Mouse (Mus musculus) midbrain, embryonic 15.5 days (tissue): ENCODE results near the gene Slc38a5. TPM values are rescaled to one million over a fixed set of nuclear protein-coding genes. Genes with fewer than 3 reads are reported as not detected.
"Not testable (repeated sequence)": the region's sequence is repeated elsewhere in the genome, so short reads cannot be mapped to it uniquely, and the experiment has no call there.

Experiments
- ATAC-seq: fragments of 200-750 bp; cut with Nextera tagmentation; replicated peaks from 2 replicates; pipeline ENCODE4 v1.8.0; 2017; ENCODE audit warnings: moderate TSS enrichment
- H3K27ac ChIP-seq: fragments of 300-500 bp; sonication (generic); 2 replicates; pipeline ENCODE4 v1.5.1; 2015; ENCODE audit warnings: mild to moderate bottlenecking, inconsistent platforms
- H3K27me3 ChIP-seq: fragments of 300-500 bp; sonication (generic); replicated peaks from 2 replicates; pipeline ENCODE4 v1.6.1; 2015; ENCODE audit warnings: inconsistent platforms
- H3K36me3 ChIP-seq: fragments of 300-500 bp; sonication (generic); replicated peaks from 2 replicates; pipeline ENCODE4 v1.6.1; 2015; ENCODE audit warnings: inconsistent platforms
- H3K4me1 ChIP-seq: fragments of 300-500 bp; sonication (generic); 2 replicates; pipeline ENCODE4 v1.6.1; 2015; ENCODE audit warnings: inconsistent platforms
- H3K4me2 ChIP-seq: fragments of 300-500 bp; sonication (generic); 2 replicates; pipeline ENCODE4 v1.6.1; 2015; ENCODE audit warnings: inconsistent platforms, mild to moderate bottlenecking, moderate library complexity
- H3K4me3 ChIP-seq: fragments of 300-500 bp; sonication (generic); 2 replicates; pipeline ENCODE4 v1.5.1; 2015; ENCODE audit warnings: mild to moderate bottlenecking, inconsistent platforms
- H3K9ac ChIP-seq: fragments of 300-500 bp; sonication (generic); 2 replicates; pipeline ENCODE4 v1.6.1; 2015; ENCODE audit warnings: mild to moderate bottlenecking, inconsistent platforms
- H3K9me3 ChIP-seq: fragments of 300-500 bp; sonication (generic); 2 replicates; pipeline ENCODE4 v1.6.1; 2016; ENCODE audit warnings: inconsistent platforms
- WGBS: fragments of 180-500 bp; shearing (Covaris S2); methylation state at CpG from one replicate; pipeline ENCODE4 v1.1.7; 2015; ENCODE audit warnings: mixed read lengths; 5-methylcytosine and 5-hydroxymethylcytosine counted together
- polyA plus RNA-seq: library from polyadenylated mRNA; unstranded; fragments of >200 nt; fragmentation: Nextera tagmentation; extraction: Ambion mirVana; gene quantifications from 2 replicates; pipeline ENCODE4 v1.2.1, GENCODE M21; 2015

Slc38a5 gene
- polyA plus RNA-seq, 1 experiment from 2014 or later: 47.5 TPM

DNA sequence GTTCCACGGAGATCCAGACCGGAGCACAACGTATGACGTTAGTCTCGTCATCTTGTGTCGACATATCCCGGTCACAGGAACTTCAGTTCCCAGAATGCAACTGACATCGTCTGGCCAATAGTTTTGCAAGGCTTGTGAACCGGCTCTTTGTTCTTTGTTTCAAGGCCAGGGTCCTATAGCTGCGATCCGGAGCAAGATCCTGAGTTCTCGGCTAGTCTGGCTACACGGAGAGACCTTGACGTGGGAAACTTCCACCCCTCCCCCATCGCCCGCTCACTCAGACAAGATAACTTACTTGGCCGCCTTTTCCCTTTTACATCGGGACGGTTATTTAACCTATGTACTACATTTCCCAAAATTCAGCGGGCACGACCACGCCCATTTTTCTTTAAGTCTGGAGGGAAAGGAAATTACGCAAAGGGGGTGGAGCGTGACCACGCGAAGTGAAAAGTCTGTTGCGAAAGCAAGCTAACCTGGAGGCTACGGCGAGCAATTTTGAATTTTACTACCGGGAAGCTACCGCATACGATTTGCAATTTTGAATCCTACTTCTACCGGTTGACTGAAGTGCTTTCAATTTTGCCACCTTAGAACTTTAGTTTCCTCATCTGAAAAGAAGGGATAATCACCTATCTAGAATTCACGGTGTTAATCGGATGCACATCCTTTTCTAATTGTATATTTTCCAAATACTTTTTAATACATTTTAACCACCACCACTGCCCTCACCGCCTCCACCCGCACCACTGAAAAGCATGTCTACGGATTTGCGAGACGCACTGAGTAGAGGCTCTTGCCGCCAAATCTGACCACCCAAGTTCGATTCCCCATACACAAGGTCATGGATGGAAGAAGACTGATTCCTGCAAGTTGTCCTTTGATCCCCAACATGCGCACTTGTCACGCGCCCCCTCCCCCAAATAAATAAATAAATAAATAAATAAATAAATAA is 18.3 kb upstream of the Slc38a5 start, which contains the start of gene Ftsj1:
Gene Ftsj1 (minus strand): TSS at position 73 of the 952 bp plus-strand sequence.
- WGBS: 17% methylated on average over 45 of the region's 45 CpGs
- peak within 1 kb of the TSS; percentile 57 for H3K4me2 ChIP-seq
- peak within 1 kb of the TSS; percentile 60 for H3K9ac ChIP-seq
- H3K9me3 ChIP-seq: no peaks in the 10 kb centered on the region
- H3K27ac ChIP-seq: peak within 1 kb of the TSS; percentile 84
- peak within 1 kb of the TSS; percentile 51 for H3K4me3 ChIP-seq
- no peaks in the 10 kb centered on the region for H3K36me3 ChIP-seq
- peak; percentile 95 for ATAC-seq
- H3K27me3 ChIP-seq: no peaks in the 10 kb centered on the region
- peaks cover 6% of the 10 kb centered on the region for H3K4me1 ChIP-seq

GRCm38 (mm10) chrX:8253711-8254110 is 17.2 kb upstream of the Slc38a5 start:
- peaks cover 6% of the 10 kb centered on the region for H3K4me1 ChIP-seq
- no peaks in the 10 kb centered on the region for H3K27me3 ChIP-seq
- no peaks in the 10 kb centered on the region for H3K9me3 ChIP-seq
- H3K9ac ChIP-seq: no peak overlapping the region
- no peak overlapping the region for H3K4me3 ChIP-seq
- no peaks in the 10 kb centered on the region for H3K36me3 ChIP-seq
- H3K27ac ChIP-seq: no peak overlapping the region
- no peak overlapping the region for H3K4me2 ChIP-seq
- ATAC-seq: no peak
- 80% methylated on average over 2 of the region's 2 CpGs for WGBS

- Histone ChIP-seq H3K27ac (no peak overlapping the region), H3K27me3 (no peaks in the 10 kb centered on the region), H3K9ac (no peak overlapping the region), H3K36me3 (no peaks in the 10 kb centered on the region), H3K9me3 (no peaks in the 10 kb centered on the region), H3K4me3 (no peak overlapping the region), H3K4me2 (no peak overlapping the region), H3K4me1 (peaks cover 6% of the 10 kb centered on the region)
- WGBS: 29% methylated on average over 4 of the region's 6 CpGs
- ATAC-seq: no peak
Observed at GRCm38 (mm10) chrX:8255807-8256206, 15.1 kb upstream of the Slc38a5 start.

- H3K4me2 ChIP-seq: no peak overlapping the region
- no peaks in the 10 kb centered on the region for H3K36me3 ChIP-seq
- H3K27me3 ChIP-seq: no peaks in the 10 kb centered on the region
- H3K4me1 ChIP-seq: no peaks in the 10 kb centered on the region
- no peak for ATAC-seq
- H3K4me3 ChIP-seq: no peak overlapping the region
- H3K27ac ChIP-seq: no peak overlapping the region
- no peaks in the 10 kb centered on the region for H3K9me3 ChIP-seq
- WGBS: 87% methylated on average over 12 of the region's 12 CpGs
- no peak overlapping the region for H3K9ac ChIP-seq
Observed at GRCm38 (mm10) chrX:8259478-8259877, 11.5 kb upstream of the Slc38a5 start.

GRCm38 (mm10) chrX:8263156-8263804 is 7.7 kb upstream of the Slc38a5 start:
- no peaks in the 10 kb centered on the region for H3K27me3 ChIP-seq
- H3K27ac ChIP-seq: no peak overlapping the region
- H3K9ac ChIP-seq: no peak overlapping the region
- 80% methylated on average over 5 of the region's 5 CpGs for WGBS
- H3K9me3 ChIP-seq: no peaks in the 10 kb centered on the region
- no peak for ATAC-seq
- no peaks in the 10 kb centered on the region for H3K4me1 ChIP-seq
- no peak overlapping the region for H3K4me3 ChIP-seq
- H3K4me2 ChIP-seq: no peak overlapping the region
- H3K36me3 ChIP-seq: no peaks in the 10 kb centered on the region

- no peaks in the 10 kb centered on the region for H3K27me3 ChIP-seq
- ATAC-seq: no peak
- H3K27ac ChIP-seq: no peak overlapping the region
- no peak overlapping the region for H3K9ac ChIP-seq
- no peaks in the 10 kb centered on the region for H3K36me3 ChIP-seq
- H3K4me1 ChIP-seq: no peaks in the 10 kb centered on the region
- WGBS: 89% methylated on average over 3 of the region's 3 CpGs
- H3K4me3 ChIP-seq: no peak overlapping the region
- H3K9me3 ChIP-seq: no peaks in the 10 kb centered on the region
- H3K4me2 ChIP-seq: no peak overlapping the region
Observed at GRCm38 (mm10) chrX:8264222-8264621, 6.7 kb upstream of the Slc38a5 start.

- Histone ChIP-seq H3K4me2 (0 out of 2 replicates have a peak overlapping the region, but pooled peaks have one; percentile 16), H3K4me3 (no peak overlapping the region), H3K9me3 (no peaks in the 10 kb centered on the region), H3K36me3 (no peaks in the 10 kb centered on the region), H3K27me3 (no peaks in the 10 kb centered on the region; the same call in 1 of the 2 replicates), H3K27ac (no peak overlapping the region), H3K9ac (no peak overlapping the region), H3K4me1 (no peaks in the 10 kb centered on the region)
- WGBS: 33% methylated on average over 10 of the region's 10 CpGs
- ATAC-seq: no peak
Observed at GRCm38 (mm10) chrX:8272000-8272399, 1.1 kb downstream of the Slc38a5 start.

DNA sequence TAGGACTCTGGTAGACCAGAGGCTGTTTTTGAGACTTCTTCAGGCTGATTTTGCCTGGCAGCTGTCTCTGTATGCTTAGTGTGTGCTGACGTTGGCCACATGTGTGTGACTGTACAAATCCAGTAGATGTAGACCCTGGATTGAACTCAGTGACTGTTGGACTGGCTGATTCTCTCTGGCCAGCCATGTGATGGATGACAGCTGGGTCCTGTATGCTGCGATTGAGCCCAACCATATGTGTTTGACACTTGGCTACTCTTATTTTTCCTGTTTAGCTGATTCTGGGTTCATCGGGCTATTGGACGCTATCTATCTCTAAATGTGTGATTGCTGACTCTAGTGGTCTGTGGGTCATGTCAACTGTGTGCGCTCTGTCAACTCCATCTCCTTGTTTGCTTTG is 3.1 kb downstream of the Slc38a5 start:
- Histone ChIP-seq H3K9ac (no peak overlapping the region), H3K27ac (no peak overlapping the region), H3K9me3 (no peaks in the 10 kb centered on the region), H3K4me1 (no peaks in the 10 kb centered on the region), H3K36me3 (no peaks in the 10 kb centered on the region), H3K4me2 (no peak overlapping the region), H3K27me3 (no peaks in the 10 kb centered on the region; the same call in 1 of the 2 replicates), H3K4me3 (no peak overlapping the region)
- ATAC-seq: no peak
- WGBS: 94% methylated on average over 5 of the region's 5 CpGs

DNA sequence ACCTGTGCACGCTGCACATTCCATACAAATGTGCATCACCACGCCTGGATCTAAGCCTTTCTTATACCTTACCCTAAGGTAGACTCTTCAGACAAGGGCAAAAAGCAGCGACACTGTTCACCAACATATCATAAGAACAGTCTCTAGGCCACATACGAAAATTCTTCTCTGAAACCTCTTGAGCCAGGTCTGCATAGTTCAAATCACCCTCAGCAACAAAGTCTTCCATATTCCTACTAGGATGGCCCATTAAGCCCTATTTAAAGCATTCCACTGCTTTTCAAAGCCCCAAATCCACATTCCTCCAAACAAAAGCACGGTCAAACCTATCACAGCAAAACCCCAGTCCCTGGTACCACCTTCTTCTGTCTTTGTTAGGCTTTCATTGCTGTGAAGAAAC is 17.7 kb downstream of the Slc38a5 start:
- no peak overlapping the region for H3K27ac ChIP-seq
- no peaks in the 10 kb centered on the region for H3K36me3 ChIP-seq
- ATAC-seq: no peak
- no peaks in the 10 kb centered on the region for H3K4me1 ChIP-seq
- WGBS: 76% methylated on average over 5 of the region's 5 CpGs
- H3K4me2 ChIP-seq: no peak overlapping the region
- H3K27me3 ChIP-seq: no peaks in the 10 kb centered on the region
- H3K9me3 ChIP-seq: no peaks in the 10 kb centered on the region
- H3K4me3 ChIP-seq: no peak overlapping the region
- no peak overlapping the region for H3K9ac ChIP-seq

- H3K4me1 ChIP-seq: no peaks in the 10 kb centered on the region
- no peaks in the 10 kb centered on the region for H3K36me3 ChIP-seq
- H3K9ac ChIP-seq: no peak overlapping the region
- no peak overlapping the region for H3K4me3 ChIP-seq
- H3K27ac ChIP-seq: no peak overlapping the region
- no peak overlapping the region for H3K4me2 ChIP-seq
- no peaks in the 10 kb centered on the region for H3K9me3 ChIP-seq
- H3K27me3 ChIP-seq: no peaks in the 10 kb centered on the region
- no peak for ATAC-seq
- 88% methylated on average over 1 of the region's 1 CpGs for WGBS
Observed at GRCm38 (mm10) chrX:8309302-8309701, 38.4 kb downstream of the Slc38a5 start.

DNA sequence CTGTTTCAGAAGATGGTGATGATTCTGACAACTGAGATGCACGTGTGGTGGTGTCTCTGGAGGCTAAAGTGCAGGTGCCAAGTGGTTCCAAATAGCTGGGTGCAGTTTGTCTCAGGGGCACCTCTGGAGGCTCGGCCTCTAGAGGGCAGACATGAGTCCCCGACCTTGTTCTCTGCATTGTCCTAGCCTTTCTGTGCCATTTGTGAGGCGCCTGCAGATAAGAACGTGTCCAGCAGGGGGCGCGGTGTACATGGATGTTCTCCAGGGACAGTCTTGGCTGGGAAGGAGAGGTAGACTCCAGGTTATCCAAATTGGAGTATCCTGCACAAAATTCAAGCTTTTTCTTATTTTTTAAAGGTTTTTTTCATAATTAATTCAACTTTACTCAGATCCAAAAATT is 44.0 kb downstream of the Slc38a5 start:
- H3K4me1 ChIP-seq, H3K9me3 ChIP-seq, ATAC-seq, H3K27ac ChIP-seq, H3K4me2 ChIP-seq, H3K4me3 ChIP-seq, H3K36me3 ChIP-seq, H3K9ac ChIP-seq, H3K27me3 ChIP-seq: not testable (repeated sequence)
- WGBS: 11% methylated on average over 7 of the region's 7 CpGs

- 0 out of 2 replicates have a peak, but pooled peaks cover 4% of the 10 kb centered on the region for H3K9me3 ChIP-seq
- WGBS: 57% methylated on average over 2 of the region's 2 CpGs
- ATAC-seq: no peak
Observed at GRCm38 (mm10) chrX:8327124-8327523, 56.2 kb downstream of the Slc38a5 start, which contains the start of gene Ssxb10. Gene Ssxb10 (plus strand): TSS chrX:8327424.

More at GRCm38 (mm10) chrX:8327124-8327523, 56.2 kb downstream of the Slc38a5 start, which contains the start of gene Ssxb10:
- Histone ChIP-seq H3K27me3 (no peaks in the 10 kb centered on the region), H3K4me1 (no peaks in the 10 kb centered on the region), H3K36me3 (no peaks in the 10 kb centered on the region), H3K4me3 (no peak within 1 kb of the TSS), H3K27ac (no peak within 1 kb of the TSS), H3K4me2 (no peak within 1 kb of the TSS), H3K9ac (no peak within 1 kb of the TSS)
